Mouse (Mus musculus): ENCODE results near the gene Plch2.

Plch2 gene

DNA sequence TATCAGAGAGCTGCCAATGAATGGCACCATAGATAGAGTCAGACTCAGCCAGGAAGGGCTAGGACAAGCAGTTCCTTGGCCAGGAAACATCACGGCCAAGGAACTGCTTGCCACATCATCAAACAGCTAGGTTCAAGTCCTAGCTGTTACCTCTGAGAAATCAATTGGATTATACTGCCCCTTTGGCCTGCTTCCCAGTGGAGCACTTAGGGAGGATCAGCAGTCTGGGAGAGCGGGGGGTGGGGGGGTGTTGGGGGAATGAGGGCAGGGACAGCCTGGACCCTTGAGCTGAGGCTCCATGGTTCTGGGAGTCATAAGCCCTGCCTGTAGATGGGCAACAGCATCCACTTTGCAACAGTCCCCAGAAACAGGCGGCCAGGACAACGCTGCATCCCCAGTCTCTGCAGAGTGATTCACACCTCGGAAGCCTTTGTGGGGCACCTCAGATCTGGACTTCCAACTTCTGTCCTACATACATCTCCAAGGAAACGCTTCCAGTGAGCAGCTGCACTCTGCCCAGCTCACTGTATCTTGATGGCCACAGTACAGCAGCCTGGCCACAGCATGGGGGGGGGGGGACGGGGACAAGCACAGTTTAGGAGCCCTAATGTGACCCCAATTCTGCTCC lies 34.2 kb downstream of the Plch2 start:
- DNase-seq (ENCODE audit: extremely low read depth, low read depth), result no peak

DNA sequence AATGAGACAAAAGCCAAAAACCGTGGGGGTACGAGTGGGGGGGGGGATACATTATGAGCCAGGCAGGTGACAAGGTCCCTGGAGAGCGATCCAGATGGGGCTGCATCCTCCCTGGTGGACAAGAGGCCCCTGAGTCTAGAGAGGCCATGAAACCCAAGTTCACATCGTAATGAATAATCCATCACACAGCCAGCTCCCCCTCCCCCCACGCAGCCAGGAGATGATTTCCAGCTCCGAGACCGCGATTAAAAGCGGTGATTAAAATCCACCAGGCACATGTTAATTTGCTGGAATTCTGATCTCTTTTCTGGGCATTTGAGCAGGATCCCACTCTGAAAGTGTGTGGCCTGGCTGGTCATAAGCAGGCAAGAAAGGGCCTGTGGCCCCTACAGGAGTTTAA lies 35.8 kb downstream of the Plch2 start:
- DNase-seq (ENCODE audit: extremely low read depth, low read depth), result no peak

DNA sequence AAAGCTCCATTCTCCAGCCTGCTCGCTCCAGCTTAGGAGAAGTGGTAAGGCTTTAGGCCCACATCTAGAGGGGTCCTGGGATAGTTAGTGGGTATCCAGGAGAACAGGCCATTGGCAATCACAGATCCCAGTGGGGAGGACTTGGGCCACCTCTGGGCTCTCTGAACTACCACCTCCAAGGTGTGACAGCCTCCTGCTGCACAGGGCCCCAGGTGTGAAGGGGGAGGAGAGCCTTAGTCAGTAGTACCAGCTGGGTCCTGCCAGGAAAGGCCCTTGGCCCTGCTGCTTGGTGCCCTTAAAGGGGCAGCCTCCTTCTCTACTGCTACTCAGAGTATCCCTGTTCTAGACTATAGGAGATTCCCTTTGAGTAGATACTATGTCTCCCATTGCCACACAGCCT lies 36.4 kb downstream of the Plch2 start:
- DNase-seq (ENCODE audit: extremely low read depth, low read depth), result no peak

DNA sequence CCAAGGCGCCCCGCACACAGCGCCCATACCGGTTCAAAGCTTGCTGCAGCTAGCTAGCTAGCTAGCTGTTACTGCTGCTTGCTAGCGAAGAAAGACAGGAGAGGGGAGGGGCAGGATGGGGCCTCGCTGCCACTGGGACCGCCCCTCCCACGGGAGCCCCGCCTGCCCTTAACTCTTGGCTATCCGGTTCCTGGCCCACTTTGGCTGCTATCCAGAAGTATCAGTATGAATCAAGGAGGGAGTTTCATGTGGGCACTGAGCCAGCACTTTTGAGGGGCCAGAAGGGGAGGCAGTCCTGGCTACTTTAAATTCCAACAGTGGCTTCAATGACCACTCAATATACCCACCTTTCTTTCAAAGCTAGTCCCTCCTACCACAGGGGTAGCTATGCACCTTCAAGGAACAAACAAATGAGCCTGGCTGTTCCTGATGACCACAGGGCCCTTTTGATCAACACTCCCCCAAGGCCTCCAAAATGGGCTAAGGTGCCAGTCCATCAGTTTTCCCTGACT lies 37.2 kb downstream of the Plch2 start:
- no peak for DNase-seq (ENCODE audit: extremely low read depth, low read depth)

- no peak for DNase-seq (ENCODE audit: extremely low read depth, low read depth)
Observed at GRCm38 (mm10) chr4:155018601-155019335, 37.8 kb downstream of the Plch2 start.

DNA sequence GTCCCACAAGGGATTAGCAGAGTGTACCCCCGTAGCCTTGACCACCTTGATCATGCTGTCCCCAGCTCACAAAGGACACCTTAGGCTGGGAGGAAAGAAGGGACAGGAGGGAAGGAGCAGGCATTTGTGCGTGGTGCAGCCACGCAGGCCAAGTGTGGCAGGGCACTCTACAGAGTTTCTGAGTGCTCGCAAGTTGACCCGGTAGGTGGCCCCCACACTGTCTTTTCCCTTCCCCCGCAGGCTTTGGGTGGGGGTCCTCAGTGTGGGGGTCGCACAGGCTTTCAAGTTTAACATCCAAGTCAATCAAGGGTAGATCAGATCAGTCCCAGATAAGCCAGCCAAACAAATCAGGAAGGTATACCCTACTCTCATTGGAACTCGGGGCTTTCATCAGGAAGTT lies 38.5 kb downstream of the Plch2 start:
- no peak for DNase-seq (ENCODE audit: extremely low read depth, low read depth)

GRCm38 (mm10) chr4:155017253-155017878 lies 39.2 kb downstream of the Plch2 start:
- DNase-seq (ENCODE audit: extremely low read depth, low read depth), result no peak

- DNase-seq (ENCODE audit: extremely low read depth, low read depth), result no peak
Observed at GRCm38 (mm10) chr4:155016807-155017206, 39.8 kb downstream of the Plch2 start.

GRCm38 (mm10) chr4:155015550-155015949 lies 41.0 kb downstream of the Plch2 start:
- DNase-seq (ENCODE audit: extremely low read depth, low read depth), result no peak

GRCm38 (mm10) chr4:155014791-155015190 lies 41.8 kb downstream of the Plch2 start:
- no peak for DNase-seq (ENCODE audit: extremely low read depth, low read depth)

- no peak for DNase-seq (ENCODE audit: extremely low read depth, low read depth)
Observed at GRCm38 (mm10) chr4:155014244-155014643, 42.3 kb downstream of the Plch2 start.

DNA sequence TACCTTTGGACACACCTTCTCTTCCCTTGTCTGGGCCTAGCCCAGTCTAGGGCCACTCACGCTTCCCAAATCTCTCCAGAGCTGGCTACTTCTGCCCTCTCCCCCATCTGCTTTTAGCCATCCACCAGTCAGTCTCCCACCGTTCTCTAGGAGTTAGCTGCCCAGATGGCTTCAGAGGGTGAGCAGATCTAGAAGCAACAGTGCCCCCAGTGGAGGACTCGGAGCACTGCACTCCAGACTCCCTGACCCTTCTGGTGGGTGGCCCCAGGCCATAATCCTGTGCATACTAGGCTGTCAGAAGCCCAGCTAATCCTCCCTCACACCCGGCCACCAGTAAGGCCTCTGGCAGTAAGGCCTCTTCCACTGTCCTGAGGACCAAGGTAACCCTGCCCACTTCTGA lies 43.8 kb downstream of the Plch2 start:
- DNase-seq (ENCODE audit: extremely low read depth, low read depth), result no peak

DNA sequence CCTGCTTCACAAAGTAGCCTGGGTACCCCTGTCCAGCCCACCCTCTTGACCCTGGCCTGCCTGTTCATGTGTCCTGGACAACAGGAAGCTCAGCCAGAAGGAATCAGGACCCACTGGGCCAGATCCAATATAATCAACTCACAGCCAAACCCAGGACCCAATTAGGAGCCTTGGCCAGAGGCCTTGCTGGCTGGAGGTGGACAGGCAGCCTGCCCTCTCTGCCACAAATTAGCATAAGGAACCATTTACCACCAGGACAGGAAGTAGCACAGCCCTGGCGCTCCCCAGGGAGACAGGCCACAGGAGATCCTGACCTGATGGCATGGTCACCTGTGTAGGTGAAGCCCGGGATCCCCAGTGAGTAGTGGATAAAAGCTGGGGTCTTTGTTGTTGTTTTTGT lies 44.5 kb downstream of the Plch2 start:
- no peak for DNase-seq (ENCODE audit: extremely low read depth, low read depth)

GRCm38 (mm10) chr4:155011312-155012025 lies 45.1 kb downstream of the Plch2 start:
- no peak for DNase-seq (ENCODE audit: extremely low read depth, low read depth)

DNA sequence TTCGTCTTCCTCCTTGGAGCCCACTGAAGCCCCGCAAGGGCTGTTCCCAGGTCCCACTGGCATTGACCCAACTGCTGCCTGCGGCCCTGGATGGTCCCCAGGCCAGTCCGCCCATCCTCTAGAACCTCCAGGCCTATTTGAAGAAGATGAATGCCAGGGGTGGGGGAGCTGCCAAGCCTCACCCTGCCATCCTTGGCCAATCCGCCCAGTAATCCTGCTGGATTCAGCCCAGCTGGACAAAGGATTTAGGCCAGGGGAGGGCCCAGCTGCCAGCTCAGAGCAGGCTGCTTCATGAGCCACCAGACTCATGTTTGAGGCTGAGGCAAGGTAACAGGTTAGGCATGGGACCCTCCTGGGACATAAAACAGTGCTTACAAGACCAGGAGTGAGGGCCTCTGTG lies 45.7 kb downstream of the Plch2 start:
- DNase-seq (ENCODE audit: extremely low read depth, low read depth), result no peak

DNA sequence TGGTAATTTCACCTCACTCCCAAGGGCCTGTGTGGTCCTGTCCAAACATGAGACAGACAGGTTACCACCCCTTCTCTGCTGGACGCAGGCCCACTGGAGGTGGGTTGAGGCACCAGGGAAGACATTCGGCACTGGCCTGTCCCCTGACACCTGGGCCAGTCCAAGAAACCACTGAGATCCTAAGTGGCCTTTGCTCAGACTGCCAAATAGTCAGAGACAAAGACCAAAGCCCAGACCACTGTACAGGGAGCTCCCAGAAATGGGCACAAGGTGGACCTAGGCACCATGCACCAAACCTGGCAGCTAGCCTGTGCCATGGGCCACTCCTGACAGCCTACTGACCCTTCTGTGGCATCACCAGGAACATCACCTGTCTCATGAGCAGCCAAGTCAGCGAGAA lies 47.4 kb downstream of the Plch2 start:
- DNase-seq (ENCODE audit: extremely low read depth, low read depth), result no peak

DNA sequence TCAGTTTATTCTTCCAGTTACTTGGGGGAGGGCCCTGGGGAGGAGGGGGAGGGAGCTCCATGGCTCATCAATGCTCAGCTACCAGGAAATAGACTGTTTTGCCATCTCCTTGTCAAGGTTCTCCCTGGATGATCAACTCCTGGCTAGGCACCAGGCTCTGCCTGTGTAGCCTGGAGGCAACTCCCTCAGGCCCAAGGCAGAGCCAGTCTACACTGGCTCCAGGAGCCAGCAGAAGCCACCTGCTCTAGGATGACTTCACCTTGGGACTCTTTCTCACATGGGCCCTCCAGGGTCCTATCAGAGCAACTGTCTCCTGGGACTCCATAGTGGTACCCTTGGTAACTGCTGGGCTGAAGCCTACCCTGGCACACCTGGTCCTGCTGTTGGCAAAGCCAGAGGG lies 48.5 kb downstream of the Plch2 start:
- DNase-seq (ENCODE audit: extremely low read depth, low read depth), result no peak

- no peak for DNase-seq (ENCODE audit: extremely low read depth, low read depth)
Observed at GRCm38 (mm10) chr4:155007641-155008040, 48.9 kb downstream of the Plch2 start.

DNA sequence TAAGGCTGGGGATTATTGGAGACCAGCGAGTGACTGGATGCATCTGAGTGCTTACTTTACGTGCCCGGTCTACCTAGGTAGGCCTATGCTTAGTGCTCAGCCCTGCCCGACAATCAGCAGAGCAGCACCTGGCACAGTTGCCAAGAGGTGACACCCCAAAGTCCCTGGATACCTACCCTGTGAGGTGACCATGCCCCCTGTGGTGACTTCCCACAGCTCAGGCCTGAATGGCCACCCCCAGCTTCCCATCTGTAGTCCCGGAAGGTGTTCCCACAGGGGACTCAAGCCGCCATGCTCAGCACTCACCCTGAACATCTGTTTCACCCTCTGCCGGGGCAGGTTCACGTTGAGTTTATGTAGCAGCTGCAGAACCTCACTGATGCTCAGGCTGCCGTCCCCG lies 50.3 kb downstream of the Plch2 start:
- DNase-seq (ENCODE audit: extremely low read depth, low read depth), result no peak

DNA sequence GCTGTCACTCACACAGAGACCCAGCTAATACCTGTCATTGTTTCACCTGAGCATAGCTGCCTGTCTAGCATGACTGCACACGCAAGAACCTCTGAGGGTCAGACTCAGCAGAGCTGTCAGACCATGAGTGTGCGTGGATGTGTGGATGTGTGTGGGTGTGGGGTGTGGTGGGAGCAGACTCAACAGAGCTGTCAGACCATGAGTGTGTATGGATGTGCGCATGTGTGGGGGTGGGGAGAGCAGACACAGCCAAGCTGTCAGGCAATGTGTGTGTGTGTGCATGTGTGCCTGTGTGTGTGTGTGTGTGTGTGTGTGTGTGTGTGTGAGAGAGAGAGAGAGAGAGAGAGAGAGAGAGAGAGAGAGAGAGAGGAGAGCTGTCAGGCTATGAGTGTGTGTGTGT lies 51.3 kb downstream of the Plch2 start:
- DNase-seq (ENCODE audit: extremely low read depth, low read depth), result no peak

- no peak for DNase-seq (ENCODE audit: extremely low read depth, low read depth)
Observed at GRCm38 (mm10) chr4:154999379-154999778, 57.2 kb downstream of the Plch2 start.

- no peak for DNase-seq (ENCODE audit: extremely low read depth, low read depth)
Observed at GRCm38 (mm10) chr4:154996572-154997154, 59.9 kb downstream of the Plch2 start.
